Mouse (Mus musculus) layer of hippocampus, adult 6 months (tissue): ENCODE measurements around the gene Rbl2. TPM values are rescaled to one million over a fixed set of nuclear protein-coding genes. Genes with fewer than 3 reads are reported as not detected.

Experiments used
- long read RNA-seq, 2 experiments: library from polyadenylated mRNA; unstranded; transcript quantifications; one replicate each; pipeline ENCODE4 v2.0.0; 2019 to 2020
- polyA plus RNA-seq: library from polyadenylated mRNA; unstranded; fragments of <200 nt; fragmentation: Nextera tagmentation; gene quantifications from 2 replicates; pipeline ENCODE4 v1.2.3, GENCODE M21; 2021

The Rbl2 gene
- polyA plus RNA-seq, result 12.1 and 13.6 TPM in 2 replicates
- long read RNA-seq, experiment 1, full-length matches to known transcripts, result 5 of 27 reads
- long read RNA-seq, experiment 1, partial matches to known transcripts, result 18 of 27 reads
- long read RNA-seq, experiment 1, other reads (novel, unspliced or antisense), result 4 of 27 reads
- long read RNA-seq, experiment 2, full-length matches to known transcripts, result 113 of 157 reads
- long read RNA-seq, experiment 2, partial matches to known transcripts, result 25 of 157 reads
- long read RNA-seq, experiment 2, other reads (novel, unspliced or antisense), result 19 of 157 reads

GRCm38 (mm10) chr8:91069834-91070233 is at the start of gene Rbl2:
TSS of gene Rbl2 (plus strand) at chr8:91070057.

Other genes with a start within 250 kb of the Rbl2 start
- 169 and 191 TPM in 2 replicates for gene Chd9, start 241.7 kb upstream of the Rbl2 start, polyA plus RNA-seq
- 125 and 128 TPM in 2 replicates for gene Aktip, start 129.9 kb downstream of the Rbl2 start, polyA plus RNA-seq
- gene Rpgrip1l, start 243.2 kb downstream of the Rbl2 start, polyA plus RNA-seq, result 26.3 and 28.3 TPM in 2 replicates
- 21.9 and 22.1 TPM in 2 replicates for gene Fto, start 243.5 kb downstream of the Rbl2 start, polyA plus RNA-seq